Mouse (Mus musculus): ENCODE data around the gene Csnk1d.

DNA sequence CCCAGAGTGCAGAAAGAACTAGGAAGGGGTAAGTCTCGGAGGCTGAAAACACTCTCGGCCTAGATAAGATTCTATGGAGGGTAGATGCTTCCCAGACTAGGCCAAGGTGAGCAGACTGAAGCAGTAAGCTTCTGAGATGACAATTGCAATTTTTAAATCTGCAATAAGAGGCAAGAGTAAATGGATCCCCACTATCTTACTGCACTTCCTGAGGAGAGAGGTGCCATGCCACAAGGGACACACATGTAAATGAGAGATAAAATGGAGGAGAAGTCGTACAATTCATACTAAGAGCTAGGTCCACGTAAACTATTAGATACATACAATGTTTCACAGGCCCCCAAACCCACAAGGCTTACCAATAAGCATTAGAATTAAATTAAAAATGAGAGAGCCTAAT is 62.7 kb downstream of the Csnk1d start:
- TF ChIP-seq GATA1 (IDR thresholded peaks at IDR 0.05; ENCODE audit: borderline replicate concordance, low read length): no peak
- TF ChIP-seq FLI1 (IDR thresholded peaks at IDR 0.05; ENCODE audit: low read length): no peak

All from megakaryocyte, embryonic 14.5 days (primary cell).